Mouse (Mus musculus) urinary bladder, postnatal 10 days (tissue): Measurements from ENCODE around the gene Dgkz.

ENCODE experiments used
- DNase-seq: peaks from one replicate; pipeline ENCODE4 v3.0.0; 2022; ENCODE audit warnings: low spot score

The Dgkz gene

DNA sequence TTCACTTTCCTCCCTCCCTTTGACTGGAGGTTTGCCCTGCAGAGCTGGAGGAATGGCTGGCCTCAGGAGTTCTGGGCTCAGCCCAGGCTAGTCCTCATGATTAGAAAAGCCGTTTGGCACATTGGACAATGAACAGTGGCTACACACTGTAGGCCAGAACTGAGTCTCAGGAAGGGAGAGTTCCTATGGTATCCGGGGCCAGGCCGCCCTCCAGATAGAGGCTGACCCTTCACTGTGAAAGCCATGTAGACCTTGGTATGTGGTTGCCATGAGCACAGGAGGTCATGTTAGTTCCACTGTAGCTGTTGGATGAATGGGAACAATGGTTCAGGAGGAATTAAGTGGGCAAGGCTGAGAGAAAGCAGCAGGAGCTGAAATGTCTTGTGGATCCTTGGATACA, 17.7 kb upstream of the Dgkz start:
- DNase-seq, result no peak

DNA sequence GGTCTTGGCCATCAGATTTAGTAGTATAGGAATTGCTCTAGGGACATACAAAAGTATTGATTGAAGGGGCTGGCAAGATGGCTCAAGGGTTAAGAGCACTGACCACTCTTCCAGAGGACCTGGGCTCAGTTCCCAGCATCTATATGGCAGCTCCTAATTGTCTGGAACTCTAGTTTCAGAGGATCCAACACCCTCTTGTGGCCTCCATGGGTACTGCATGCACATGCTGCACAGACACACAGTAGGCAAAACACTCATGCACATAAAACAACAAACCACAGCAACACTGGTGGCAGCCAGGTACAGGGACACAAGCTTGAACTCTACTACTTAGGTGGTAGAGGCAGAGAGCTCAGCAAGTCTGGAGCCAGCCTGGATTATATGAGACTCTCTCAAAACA, 14.1 kb upstream of the Dgkz start:
- no peak for DNase-seq

DNA sequence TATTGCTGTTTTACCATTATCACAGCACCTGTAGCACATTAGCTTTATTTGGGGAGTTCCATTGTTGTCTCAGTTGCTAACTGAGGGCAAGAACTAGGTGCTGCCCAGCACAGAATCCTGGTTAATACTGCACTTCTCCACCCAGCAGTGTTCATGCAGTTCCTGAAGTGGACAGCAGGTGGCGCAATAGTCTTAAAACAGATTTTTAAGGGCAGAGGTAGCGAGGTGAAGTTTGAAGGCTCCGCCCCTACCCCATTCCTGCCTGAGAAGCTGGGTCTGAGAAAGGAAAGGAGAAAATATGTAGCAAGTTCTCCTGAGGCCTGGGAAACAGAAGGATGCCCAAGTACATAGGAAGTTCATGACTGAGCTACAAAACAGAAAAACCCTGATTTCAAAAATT, 11.9 kb upstream of the Dgkz start:
- peak; percentile 56 for DNase-seq

DNA sequence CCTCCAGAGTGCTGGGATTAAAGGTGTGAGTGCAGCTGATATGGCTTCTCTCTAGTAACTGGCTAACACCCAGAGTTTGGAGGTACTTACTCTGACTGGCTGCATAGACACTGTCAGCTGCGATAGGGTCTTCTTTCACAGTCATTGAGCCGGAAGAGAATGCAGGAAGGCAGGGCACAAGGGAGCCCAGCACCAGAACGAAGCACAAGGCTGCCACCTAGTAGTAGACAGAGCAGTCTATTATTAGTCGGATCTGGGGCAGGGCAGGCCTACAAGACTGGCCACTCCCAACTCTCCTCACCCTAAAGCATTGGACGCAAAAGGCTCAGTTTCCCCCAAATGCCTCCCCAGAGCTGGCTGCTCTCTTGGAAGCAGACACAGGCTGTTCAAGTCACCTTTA, 10.4 kb upstream of the Dgkz start:
- no peak for DNase-seq

- no peak for DNase-seq
These were observed 9.4 kb upstream of the Dgkz start for GRCm38 (mm10) chr2:91984906-91985525.

- DNase-seq, result no peak
These were observed 8.8 kb upstream of the Dgkz start for GRCm38 (mm10) chr2:91984439-91984838.

DNA sequence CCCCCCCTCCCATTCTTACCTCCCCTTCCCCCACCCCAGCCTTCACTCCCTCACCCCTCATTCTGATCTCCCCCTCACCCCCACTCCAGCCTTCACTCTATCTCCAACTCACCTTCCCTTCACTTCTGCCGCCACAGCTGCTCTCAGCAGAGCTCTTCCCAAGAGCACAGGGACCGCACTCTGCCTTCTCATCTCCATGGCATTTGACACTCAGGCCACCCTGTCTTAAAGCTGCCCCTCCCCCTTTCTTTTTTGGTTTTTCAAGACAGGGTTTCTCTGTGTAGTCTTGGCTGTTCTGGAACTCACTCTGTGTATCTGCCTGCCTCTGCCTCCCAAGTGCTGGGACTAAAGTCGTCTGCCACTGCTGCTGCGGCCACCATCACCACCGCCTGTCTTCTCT, 5.2 kb upstream of the Dgkz start:
- DNase-seq, result no peak

GRCm38 (mm10) chr2:91980245-91980644, 4.6 kb upstream of the Dgkz start:
- no peak for DNase-seq

GRCm38 (mm10) chr2:91978547-91978946, 2.9 kb upstream of the Dgkz start:
- no peak for DNase-seq

- no peak for DNase-seq
These were observed 2.3 kb upstream of the Dgkz start for GRCm38 (mm10) chr2:91977960-91978359.

GRCm38 (mm10) chr2:91973416-91974135, 2.1 kb downstream of the Dgkz start:
- no peak for DNase-seq

GRCm38 (mm10) chr2:91972121-91972566, 3.5 kb downstream of the Dgkz start:
- no peak for DNase-seq

GRCm38 (mm10) chr2:91971231-91972097, 4.2 kb downstream of the Dgkz start:
- DNase-seq, result no peak

DNA sequence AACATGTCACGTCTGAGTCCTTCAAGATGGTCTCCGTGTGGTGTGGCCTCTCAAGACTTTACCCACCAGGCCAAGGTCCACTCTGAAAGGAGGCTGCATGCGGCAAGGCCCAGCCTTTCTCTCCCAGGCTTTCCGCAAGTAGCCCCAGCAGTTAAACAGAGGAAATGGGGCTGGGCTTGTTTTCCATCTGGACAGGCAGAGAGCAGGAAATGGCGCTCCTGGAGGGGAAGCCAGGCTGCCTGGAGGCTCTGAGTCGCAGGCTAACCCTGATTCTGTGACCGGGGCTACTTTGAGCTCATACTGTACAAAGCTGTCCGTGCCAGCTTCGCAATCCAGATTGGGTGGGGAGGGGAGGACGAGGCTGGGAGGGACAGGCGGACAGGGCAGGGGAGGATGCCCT, 7.7 kb downstream of the Dgkz start:
- DNase-seq, result no peak

- DNase-seq, result no peak
These were observed 9.3 kb downstream of the Dgkz start for GRCm38 (mm10) chr2:91966367-91966766.

DNA sequence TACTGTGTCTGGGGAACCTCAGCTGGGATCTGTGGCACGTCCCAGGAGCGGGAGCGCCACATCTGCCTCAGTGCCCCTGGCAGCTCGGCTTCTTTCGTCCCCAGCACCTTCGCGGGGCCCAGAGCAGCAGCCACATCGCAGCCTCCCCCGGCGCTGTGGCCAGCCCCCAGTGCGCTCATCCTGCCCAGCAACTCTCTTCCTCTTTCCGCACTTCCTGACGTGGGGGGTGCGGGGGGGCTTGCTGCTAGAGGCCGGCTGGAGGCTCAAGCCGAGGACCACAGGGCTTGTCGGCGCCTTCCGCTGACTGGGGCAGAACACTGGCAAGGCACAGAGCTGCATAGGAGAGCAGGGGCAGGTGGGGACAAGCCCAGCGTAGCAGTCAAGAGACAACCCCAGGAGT, 10.2 kb downstream of the Dgkz start:
- DNase-seq, result no peak

DNA sequence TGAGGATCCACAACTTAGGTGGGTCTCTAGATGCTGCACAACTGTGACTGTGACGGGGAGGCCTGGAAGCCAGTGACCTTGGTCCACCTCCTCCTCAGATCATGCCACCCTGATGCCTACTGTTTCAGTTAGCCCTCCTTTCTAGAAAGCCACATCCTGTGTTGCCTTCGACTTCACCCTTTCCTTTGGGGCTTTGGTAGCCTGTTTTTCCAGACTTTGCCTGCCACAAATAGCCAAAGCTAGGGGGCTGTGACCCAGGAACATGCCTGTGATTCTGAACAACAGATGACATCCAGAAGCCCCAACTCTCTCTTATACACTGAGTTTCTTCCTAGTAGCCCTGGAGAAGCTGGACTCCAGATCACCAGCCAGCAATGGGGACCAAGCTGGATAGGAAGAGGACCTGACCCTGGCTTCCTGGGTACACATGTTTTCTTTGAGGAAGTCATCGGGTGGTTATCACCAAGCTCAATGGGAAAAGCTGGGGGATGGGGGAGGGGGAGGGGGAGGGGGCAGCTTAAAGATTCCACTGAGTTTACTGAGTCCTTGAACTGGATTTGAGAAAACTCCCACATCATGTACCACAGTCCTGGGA, 11.0 kb downstream of the Dgkz start:
- no peak for DNase-seq

- peak; percentile 92 for DNase-seq
These were observed 12.2 kb downstream of the Dgkz start for GRCm38 (mm10) chr2:91963443-91963932.

DNA sequence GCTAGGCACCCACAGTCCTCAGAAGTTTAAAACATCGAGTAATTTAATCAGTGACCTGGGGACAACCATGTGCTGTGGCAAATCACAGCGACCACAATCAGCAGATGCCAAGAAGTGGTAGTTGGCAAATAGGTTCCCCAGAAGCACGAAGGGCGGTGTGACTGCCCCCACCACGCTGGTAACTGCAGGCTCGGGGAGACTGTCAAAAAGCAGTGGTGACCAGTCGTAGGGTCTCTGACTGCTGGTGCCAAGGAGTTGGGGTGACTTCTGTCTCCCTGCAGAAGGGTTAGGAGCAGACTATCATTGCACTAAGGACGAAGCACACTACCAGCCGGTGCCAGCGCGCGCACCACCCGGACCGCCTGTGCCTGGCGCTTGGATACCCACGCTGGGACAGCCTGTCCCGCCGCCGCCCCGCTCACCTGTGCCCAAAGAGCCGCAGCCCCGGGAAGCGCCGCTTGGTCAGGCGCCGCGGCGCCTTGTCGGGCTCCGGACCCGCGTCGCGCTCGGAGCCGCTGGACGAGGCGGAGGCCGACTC, 12.7 kb downstream of the Dgkz start:
- no peak for DNase-seq

DNA sequence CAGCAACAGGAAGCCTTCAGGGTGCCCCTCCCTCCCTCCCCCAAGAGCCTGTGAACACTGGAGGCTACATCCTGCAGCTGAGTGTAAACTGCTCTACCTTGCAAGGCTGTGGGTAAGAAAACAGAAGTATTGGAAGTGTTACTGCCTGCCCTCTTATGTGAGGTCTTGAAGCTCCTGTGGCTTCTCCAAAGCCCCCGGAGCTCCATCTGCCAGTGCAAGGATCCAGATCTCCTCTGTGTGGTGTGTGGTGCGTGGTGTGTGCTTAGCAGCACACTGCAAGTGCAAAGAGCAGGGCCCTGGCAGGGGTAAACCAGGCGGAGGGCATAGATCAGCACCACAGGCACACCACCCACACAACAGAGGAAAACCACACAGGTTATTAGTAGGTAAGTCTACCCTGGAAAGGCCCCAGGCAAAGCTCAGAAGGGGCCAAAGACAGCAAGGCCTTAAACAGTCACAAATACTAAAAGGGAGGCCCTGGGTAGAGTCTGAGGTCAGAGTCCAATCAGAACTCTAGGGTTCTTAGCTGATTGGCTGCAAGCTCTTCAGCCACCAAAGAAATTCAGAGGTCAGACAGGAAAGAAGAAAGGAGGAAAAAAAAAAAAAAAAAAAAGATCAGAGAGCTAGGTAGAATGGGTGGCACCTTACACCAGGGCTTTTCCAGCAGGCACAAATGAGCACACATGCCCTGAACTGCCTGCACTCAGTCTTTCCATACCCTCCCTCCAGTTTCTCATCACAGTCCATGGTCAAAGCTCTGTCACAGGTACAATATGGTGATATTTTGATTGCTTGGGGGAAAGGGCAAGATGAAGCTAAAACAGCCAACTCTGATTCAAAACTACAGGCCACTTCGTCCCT, 13.5 kb downstream of the Dgkz start:
- no peak for DNase-seq

DNA sequence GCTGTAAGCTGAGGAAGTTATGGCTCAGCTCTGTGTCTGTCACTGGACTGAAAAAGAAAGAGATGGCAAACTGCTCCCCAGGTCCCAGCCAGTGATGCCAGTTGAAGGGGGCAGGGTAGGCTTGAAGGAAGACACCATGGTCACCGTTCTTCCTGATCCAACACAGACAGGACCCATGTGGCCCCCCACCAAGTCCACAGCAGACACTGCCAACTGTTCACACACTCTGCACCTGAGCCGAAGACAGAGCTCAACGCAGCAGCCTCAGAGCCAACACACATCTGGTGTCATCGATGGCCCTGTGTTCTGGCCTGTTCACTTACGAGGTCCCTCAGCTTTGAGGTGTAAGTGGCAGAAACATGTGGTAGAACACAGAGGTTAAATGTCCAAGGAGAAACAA, 15.2 kb downstream of the Dgkz start:
- no peak for DNase-seq
